Mouse (Mus musculus) cerebellum, adult 2 months (tissue): ENCODE data around the gene Ttll10. TPM values are rescaled to one million over a fixed set of nuclear protein-coding genes. Genes with fewer than 3 reads are reported as not detected.

Experiments used
- DNase-seq, 2 experiments: peaks; one replicate each; pipeline ENCODE4 v3.0.0; 2021
- H3K27ac ChIP-seq: fragments of 200-500 bp; 2 replicates; pipeline ENCODE4 v1.5.1; 2012; ENCODE audit warnings: low read length, control low read depth, inconsistent platforms; ENCODE audit not compliant: insufficient read depth
- H3K27me3 ChIP-seq: fragments of 200-500 bp; 2 replicates; pipeline ENCODE4 v1.6.1; 2012; ENCODE audit warnings: inconsistent platforms, mild to moderate bottlenecking, low read length, moderate library complexity; ENCODE audit not compliant: control insufficient read depth, insufficient read depth
- H3K4me1 ChIP-seq: fragments of 200-500 bp; 2 replicates; pipeline ENCODE4 v1.6.1; 2011; ENCODE audit warnings: low read length; ENCODE audit not compliant: control insufficient read depth, insufficient read depth
- H3K4me3 ChIP-seq: fragments of 200-500 bp; replicated peaks from 2 replicates; pipeline ENCODE3; 2011; ENCODE audit warnings: mild to moderate bottlenecking, low read depth, low read length, control low read depth; ENCODE audit not compliant: insufficient read depth
- CTCF ChIP-seq: fragments of 200-500 bp; IDR thresholded peaks from 2 replicates; pipeline ENCODE4 v1.5.1; 2011; ENCODE audit warnings: low read depth, mild to moderate bottlenecking, control low read depth, low read length, moderate library complexity, borderline replicate concordance; ENCODE audit not compliant: insufficient read depth
- POLR2A ChIP-seq: fragments of 200-500 bp; IDR thresholded peaks from 2 replicates; pipeline ENCODE4 v1.6.1; 2011; ENCODE audit warnings: low read length, control low read depth, borderline replicate concordance; ENCODE audit not compliant: insufficient read depth
- WGBS: fragments of 180-500 bp; shearing (Covaris S2); methylation state at CpG from one replicate; pipeline ENCODE4 v1.1.7; 2018; 5-methylcytosine and 5-hydroxymethylcytosine counted together
- polyA plus RNA-seq: library from polyadenylated mRNA; depleted of rRNA; stranded (reverse); fragments of >200 nt; gene quantifications from 2 replicates; pipeline ENCODE4 v1.2.3, GENCODE M21; 2012; rRNA removed

Gene Ttll10
- polyA plus RNA-seq, result 0.11 and 0.32 TPM in 2 replicates

DNA sequence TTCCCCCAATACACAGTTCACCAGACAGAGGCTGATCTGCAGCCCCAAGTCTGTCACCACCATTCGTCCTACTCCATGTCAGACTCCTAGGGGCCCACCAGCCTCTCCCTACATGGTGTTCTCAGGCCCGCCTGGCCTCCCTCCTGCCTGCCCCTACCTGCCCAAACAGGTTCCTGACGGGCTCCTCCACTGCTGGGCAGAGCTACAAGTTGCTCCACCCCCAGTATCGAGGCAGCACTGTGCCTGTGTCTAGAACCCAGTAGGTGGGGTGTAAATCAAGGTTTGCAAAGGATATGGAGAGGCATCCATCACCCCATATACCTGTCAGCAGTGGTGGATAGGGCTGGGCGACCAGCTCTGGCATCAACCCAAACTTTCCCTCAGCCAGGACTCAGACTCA is at the start of gene Ttll10:
Gene Ttll10 (minus strand): TSS at position 154 of the 400 bp plus-strand sequence.
- Histone ChIP-seq H3K27me3 (no peaks in the 10 kb centered on the region), H3K27ac (no peak within 1 kb of the TSS), H3K4me3 (no peak within 1 kb of the TSS), H3K4me1 (no peaks in the 10 kb centered on the region)
- no peak for DNase-seq
- TF ChIP-seq CTCF (no peak), POLR2A (no peak)
- 44% methylated on average over 5 of the region's 5 CpGs for WGBS

DNA sequence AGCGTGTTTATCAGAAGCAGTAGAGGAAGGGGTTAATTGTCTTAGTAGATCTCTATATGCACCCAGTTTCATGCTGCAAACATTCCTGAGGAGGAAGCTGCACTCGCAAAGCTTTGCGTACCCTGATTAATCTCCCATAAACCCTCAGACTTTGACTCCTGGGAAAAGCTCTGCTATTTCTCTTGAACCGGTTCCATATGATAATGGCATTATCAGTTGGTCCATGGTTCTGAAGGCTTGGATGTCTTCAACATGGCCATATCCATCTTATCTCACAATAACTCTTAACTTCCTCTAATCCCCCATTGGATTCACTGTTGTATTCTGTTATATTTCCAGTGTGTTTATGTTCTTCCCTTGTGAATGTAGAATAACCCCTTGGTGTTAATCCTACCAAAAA is 44.1 kb upstream of the Ttll10 start:
- H3K4me3 ChIP-seq, result no peak overlapping the region
- no peaks in the 10 kb centered on the region for H3K4me1 ChIP-seq
- TF ChIP-seq CTCF (no peak), POLR2A (no peak)
- WGBS, result 84% methylated on average over 4 of the region's 4 CpGs
- no peak overlapping the region for H3K27ac ChIP-seq
- no peaks in the 10 kb centered on the region for H3K27me3 ChIP-seq
- no peak for DNase-seq

GRCm38 (mm10) chr4:156101481-156101903 is 42.3 kb upstream of the Ttll10 start:
- no peak overlapping the region for H3K27ac ChIP-seq
- TF ChIP-seq POLR2A (no peak), CTCF (no peak)
- no peak overlapping the region for H3K4me3 ChIP-seq
- no peaks in the 10 kb centered on the region for H3K27me3 ChIP-seq
- DNase-seq, result no peak
- 35% methylated on average over 3 of the region's 3 CpGs for WGBS
- no peaks in the 10 kb centered on the region for H3K4me1 ChIP-seq

- TF ChIP-seq CTCF (no peak), POLR2A (no peak)
- 93% methylated on average over 5 of the region's 5 CpGs for WGBS
- H3K4me3 ChIP-seq, result no peak overlapping the region
Measured at GRCm38 (mm10) chr4:156100501-156100900, 41.3 kb upstream of the Ttll10 start.

GRCm38 (mm10) chr4:156099427-156099826 is 40.2 kb upstream of the Ttll10 start:
- Histone ChIP-seq H3K27ac (no peak overlapping the region), H3K27me3 (no peaks in the 10 kb centered on the region), H3K4me1 (no peaks in the 10 kb centered on the region), H3K4me3 (no peak overlapping the region)
- TF ChIP-seq POLR2A (no peak), CTCF (no peak)
- DNase-seq, result no peak
- 60% methylated on average over 6 of the region's 6 CpGs for WGBS

More at GRCm38 (mm10) chr4:156100501-156100900, 41.3 kb upstream of the Ttll10 start:
- no peak for DNase-seq
- H3K4me1 ChIP-seq, result no peaks in the 10 kb centered on the region
- H3K27me3 ChIP-seq, result no peaks in the 10 kb centered on the region
- H3K27ac ChIP-seq, result no peak overlapping the region

DNA sequence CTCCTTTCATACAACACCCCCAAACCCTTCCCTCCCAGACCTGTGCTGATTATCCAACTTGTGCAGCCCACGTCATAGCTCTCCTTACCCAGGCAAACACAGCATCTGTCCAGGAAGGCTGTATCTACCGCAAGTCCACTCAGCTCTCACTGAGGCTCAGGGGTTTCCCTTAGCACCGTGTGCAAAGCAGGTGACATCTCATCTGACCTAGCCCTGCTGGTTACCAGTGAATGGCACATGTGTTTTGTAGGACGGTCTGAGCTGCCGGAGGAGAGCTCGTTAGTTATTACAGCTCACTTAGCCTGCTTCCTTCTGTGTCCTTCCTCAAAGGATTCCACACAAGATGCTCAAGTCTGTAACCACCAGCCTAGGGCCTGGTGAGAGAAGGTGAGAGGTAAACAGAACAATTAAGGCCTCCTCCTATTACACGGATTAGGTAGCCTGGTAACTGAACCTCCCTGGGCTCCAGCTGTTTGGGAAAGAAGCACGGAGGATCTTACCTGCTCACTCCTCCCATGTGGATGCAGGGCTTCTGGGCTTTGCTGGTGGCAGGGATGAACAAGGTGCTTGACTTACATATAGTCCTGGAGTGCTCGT is 38.7 kb upstream of the Ttll10 start:
- no peak overlapping the region for H3K27ac ChIP-seq
- WGBS, result 72% methylated on average over 9 of the region's 9 CpGs
- no peaks in the 10 kb centered on the region for H3K4me1 ChIP-seq
- no peak for TF ChIP-seq CTCF
- TF ChIP-seq POLR2A, result no peak
- no peak for DNase-seq
- H3K4me3 ChIP-seq, result no peak overlapping the region
- H3K27me3 ChIP-seq, result no peaks in the 10 kb centered on the region

GRCm38 (mm10) chr4:156096191-156096590 is 37.0 kb upstream of the Ttll10 start:
- Histone ChIP-seq H3K4me1 (no peaks in the 10 kb centered on the region), H3K27me3 (no peaks in the 10 kb centered on the region), H3K4me3 (no peak overlapping the region), H3K27ac (no peak overlapping the region)
- TF ChIP-seq CTCF, result no peak
- TF ChIP-seq POLR2A, result no peak
- DNase-seq, result no peak
- WGBS, result 94% methylated on average over 1 of the region's 1 CpGs

DNA sequence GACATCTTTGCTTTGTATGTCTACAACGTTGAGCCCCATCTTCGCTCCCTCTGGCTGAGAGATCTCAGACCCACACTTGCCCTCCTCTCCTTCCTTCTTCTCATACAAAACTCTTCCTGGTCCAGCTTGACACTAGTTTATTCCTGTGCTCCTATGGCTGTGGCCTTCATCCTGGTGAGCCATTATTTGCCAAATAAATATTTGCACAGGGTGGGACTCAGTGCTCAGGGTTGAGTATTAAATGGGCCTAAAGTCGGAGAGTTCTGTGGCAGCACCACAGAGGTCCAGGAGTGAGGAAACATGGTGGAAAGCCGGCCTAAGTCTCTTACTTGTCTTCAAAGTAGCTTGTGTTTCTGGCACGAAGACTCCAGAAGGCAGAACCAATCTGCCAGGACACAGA is 34.5 kb upstream of the Ttll10 start:
- Histone ChIP-seq H3K27me3 (no peaks in the 10 kb centered on the region), H3K4me1 (no peaks in the 10 kb centered on the region), H3K4me3 (no peak overlapping the region), H3K27ac (no peak overlapping the region)
- WGBS, result 82% methylated on average over 5 of the region's 5 CpGs
- TF ChIP-seq POLR2A (no peak), CTCF (no peak)
- DNase-seq, result no peak
